Mouse (Mus musculus) adrenal gland, adult 10 weeks (tissue): ENCODE data around the gene Kxd1. TPM values are rescaled to one million over a fixed set of nuclear protein-coding genes. Genes with fewer than 3 reads are reported as not detected.

Experiments used
- polyA plus RNA-seq: library from polyadenylated mRNA; stranded (reverse); fragments of 350-450 nt; fragmentation: Illumina TruSeq; extraction: RNeasy Lipid Tissue Mini Kit (QIAGEN cat#74804); gene quantifications from one replicate; pipeline ENCODE4 v1.2.3, GENCODE M21; 2014; ENCODE audit warnings: low read depth, low replicate concordance

Gene Kxd1
- polyA plus RNA-seq, result 8.0 TPM

GRCm38 (mm10) chr8:70527512-70528181 is at the start of gene Kxd1, which contains the start of gene Fkbp8:
Kxd1 (minus strand) TSS chr8:70527956.
Fkbp8 (plus strand) TSS chr8:70527724.

GRCm38 (mm10) chr8:70539077-70539813 is 11.5 kb upstream of the Kxd1 start, which contains the start of gene Ell:
Ell (plus strand) TSS chr8:70539457.

DNA sequence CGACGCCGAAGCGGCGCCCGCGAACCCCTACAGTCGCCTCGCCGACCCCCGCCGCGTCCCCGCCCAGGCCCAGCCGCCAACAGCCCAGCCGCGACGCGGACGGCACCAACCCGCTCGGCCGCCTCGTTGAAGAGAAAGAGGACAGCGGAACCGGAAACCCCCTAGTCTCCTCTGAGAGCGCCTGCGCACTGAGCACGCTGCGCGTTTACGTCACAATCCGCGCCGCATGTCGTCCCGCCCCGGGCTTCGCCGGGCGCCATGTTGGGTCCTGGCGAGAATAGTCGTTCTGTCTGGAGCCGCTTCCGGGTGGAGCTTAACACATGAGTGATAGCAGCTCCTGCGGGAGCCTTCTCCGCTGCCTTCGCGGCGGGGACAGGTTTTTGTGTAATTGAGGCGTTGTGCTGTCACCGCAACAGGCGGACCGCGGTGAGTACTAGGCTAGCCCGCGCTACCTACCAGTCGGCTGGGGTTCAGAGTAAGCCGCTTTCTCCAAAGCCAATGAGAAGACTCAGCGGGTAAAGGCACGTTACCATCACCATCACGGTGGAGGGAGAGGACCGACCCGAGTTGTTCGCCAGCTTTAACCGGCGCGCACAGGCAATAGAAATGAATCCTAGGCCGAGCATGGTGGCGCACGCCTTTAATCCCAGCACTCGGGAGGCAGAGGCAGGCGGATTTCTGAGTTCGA is 17.4 kb downstream of the Kxd1 start, which contains the start of gene Uba52:
Gene Uba52 (minus strand): TSS at position 574 of the 688 bp plus-strand sequence.

GRCm38 (mm10) chr8:70506328-70507026 is 21.3 kb downstream of the Kxd1 start, which contains the start of gene Rex1bd:
Rex1bd (minus strand) TSS chr8:70506752.

DNA sequence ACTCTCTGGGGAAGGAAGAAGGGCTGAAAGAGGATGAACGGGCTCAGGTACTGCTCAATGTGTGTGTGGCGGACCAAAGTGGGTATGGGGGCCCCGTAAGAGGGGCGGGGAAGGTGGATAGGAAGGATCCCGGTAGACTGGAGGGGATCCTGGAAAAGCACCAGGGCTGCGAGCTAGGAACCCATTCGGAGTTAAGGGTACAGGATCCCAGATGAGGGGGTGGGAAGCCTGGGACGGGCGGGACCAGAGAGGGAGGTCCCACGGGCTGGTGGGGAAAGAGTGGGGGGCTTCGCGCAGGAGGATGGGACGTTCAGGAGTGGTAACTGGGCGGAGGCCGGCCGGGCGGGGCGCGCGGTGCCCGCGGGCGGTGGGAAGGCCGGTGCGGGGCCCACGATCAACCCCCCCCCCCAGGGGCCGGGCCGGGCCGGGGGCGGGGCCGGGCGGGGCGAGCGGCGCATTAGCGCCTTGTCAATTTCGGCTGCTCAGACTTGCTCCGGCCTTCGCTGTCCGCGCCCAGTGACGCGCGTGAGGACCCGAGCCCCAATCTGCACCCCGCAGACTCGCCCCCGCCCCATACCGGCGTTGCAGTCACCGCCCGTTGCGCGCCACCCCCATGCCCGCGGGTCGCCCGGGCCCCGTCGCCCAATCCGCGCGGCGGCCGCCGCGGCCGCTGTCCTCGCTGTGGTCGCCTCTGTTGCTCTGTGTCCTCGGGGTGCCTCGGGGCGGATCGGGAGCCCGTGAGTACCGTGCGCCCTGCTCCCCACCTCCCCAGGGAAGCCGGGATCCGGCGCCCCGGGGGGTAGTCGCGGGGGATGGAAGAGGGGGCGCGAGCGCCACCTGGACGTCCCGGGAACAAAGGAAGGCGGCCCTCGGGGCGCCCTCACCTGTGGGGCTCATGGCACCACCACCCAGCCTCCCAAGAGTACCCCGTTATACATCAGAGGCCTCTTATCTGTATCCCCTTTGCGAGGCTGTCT is 34.8 kb downstream of the Kxd1 start, which contains the start of gene Crlf1:
Gene Crlf1 (plus strand): TSS at position 495 of the 977 bp plus-strand sequence.

DNA sequence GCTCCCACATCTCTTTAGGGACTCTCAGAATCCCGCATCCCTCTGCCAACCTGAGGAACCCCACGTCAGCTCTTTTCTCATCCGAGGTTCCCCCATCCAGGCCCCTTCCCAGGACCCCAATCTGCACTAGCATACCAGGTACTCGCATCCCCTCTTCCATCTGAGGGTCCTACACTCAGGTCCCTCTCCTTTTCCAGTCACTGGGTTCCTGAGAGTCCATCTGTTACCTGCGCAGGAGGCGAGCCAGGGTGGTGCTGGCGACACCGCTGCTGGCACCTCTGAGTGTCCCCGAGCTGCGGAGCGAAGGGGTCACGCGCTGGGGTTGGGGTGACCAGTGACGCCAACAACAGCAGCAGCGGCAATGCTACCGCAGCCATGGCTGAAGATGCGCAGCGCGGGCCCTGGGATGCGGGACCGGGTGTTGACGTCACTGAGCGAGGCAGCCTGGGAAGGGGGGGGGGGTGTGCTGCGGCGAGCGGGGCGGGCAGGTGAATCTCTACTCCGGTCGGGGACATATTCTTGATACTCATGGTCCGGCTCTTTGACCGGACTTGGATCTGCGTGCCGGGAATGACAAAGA is 40.7 kb downstream of the Kxd1 start, which contains the start of gene Tmem59l:
Gene Tmem59l (minus strand): TSS at position 418 of the 580 bp plus-strand sequence.

DNA sequence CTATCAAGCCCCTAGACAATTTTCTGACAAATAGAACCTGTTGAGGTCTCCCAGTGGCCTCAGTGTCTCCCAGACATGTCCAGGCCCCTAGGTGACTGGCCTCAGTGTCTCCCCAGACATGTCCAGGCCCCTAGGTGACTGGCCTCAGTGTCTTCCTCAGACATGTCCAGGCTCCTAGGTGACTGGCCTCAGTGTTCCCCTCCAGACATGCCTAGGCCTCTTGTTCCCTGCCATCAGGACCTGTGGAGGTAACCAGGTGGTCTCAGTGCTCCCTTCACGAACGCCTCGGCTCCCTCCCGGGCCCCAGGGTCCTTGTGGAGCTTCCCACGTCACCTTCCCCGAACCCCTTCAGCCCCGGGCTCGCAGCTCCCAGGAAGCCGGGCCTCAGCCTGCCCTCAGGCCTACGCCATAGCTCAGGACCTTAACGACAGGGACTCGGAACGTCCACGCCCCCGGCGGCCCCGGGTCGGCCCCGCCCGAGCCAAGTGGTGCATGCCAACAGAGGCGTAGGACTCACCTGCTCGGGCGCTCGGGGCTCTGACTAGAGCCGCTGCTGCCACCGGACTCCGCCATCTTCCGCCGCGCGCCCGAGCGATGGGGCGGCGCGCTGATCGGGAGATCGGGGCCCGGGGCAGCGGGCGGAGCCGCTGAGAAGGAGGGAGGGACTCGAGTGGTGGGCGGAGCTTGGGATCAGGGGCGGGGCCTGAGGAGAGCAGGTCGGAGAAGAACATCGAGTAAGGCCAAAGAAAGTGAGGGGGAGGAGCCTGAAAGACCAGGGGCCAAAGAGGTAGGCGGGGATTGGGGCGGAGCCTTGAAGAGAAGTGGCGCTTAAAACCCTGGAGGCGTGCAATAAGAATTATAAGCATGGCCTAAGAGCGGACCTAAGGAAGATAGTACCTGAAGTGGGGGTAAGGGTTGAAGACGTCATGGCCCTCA is 51.2 kb downstream of the Kxd1 start, which contains the start of gene Klhl26:
Gene Klhl26 (minus strand): TSS at position 636 of the 936 bp plus-strand sequence.

Other genes starting within 250 kb of the Kxd1 start
- gene Homer3, start 245.1 kb downstream of the Kxd1 start, polyA plus RNA-seq, result not detected
- 4.1 TPM for gene Ddx49, start 225.5 kb downstream of the Kxd1 start, polyA plus RNA-seq
- 0.82 TPM for gene Cope, start 225.4 kb downstream of the Kxd1 start, polyA plus RNA-seq
- gene Cers1, start 212.2 kb downstream of the Kxd1 start, polyA plus RNA-seq, result not detected
- gene Gdf1, start 198.1 kb downstream of the Kxd1 start, polyA plus RNA-seq, result not detected
- gene Upf1, start 174.7 kb downstream of the Kxd1 start, polyA plus RNA-seq, result 4.0 TPM
- gene Comp, start 154.4 kb downstream of the Kxd1 start, polyA plus RNA-seq, result not detected
- gene Crtc1, start 88.4 kb downstream of the Kxd1 start, polyA plus RNA-seq, result 2.6 TPM
- 5.4 TPM for gene Klhl26, start 51.0 kb downstream of the Kxd1 start, polyA plus RNA-seq
- gene Tmem59l, start 40.6 kb downstream of the Kxd1 start, polyA plus RNA-seq, result 0.82 TPM
- not detected for gene Crlf1, start 34.8 kb downstream of the Kxd1 start, polyA plus RNA-seq
- not detected for gene Rex1bd, start 21.2 kb downstream of the Kxd1 start, polyA plus RNA-seq
- gene Uba52, start 17.2 kb downstream of the Kxd1 start, polyA plus RNA-seq, result 3.9 TPM
- 5.1 TPM for gene Fkbp8, start 232 bp downstream of the Kxd1 start, polyA plus RNA-seq
- 0.58 TPM for gene Ell, start 11.5 kb upstream of the Kxd1 start, polyA plus RNA-seq
- gene Isyna1, start 66.4 kb upstream of the Kxd1 start, polyA plus RNA-seq, result 0.29 TPM
- gene Ssbp4, start 80.9 kb upstream of the Kxd1 start, polyA plus RNA-seq, result not detected
- gene Lrrc25, start 88.2 kb upstream of the Kxd1 start, polyA plus RNA-seq, result not detected
- gene Gdf15, start 104.5 kb upstream of the Kxd1 start, polyA plus RNA-seq, result not detected
- 55.2 TPM for gene Pgpep1, start 132.4 kb upstream of the Kxd1 start, polyA plus RNA-seq
- gene Lsm4, start 145.3 kb upstream of the Kxd1 start, polyA plus RNA-seq, result not detected
- gene Jund, start 171.0 kb upstream of the Kxd1 start, polyA plus RNA-seq, result 24.6 TPM
- not detected for gene Iqcn, start 175.5 kb upstream of the Kxd1 start, polyA plus RNA-seq
- gene Gm3336, start 190.6 kb upstream of the Kxd1 start, polyA plus RNA-seq, result not detected
- gene Pde4c, start 195.8 kb upstream of the Kxd1 start, polyA plus RNA-seq, result not detected
- 12.3 TPM for gene Rab3a, start 226.7 kb upstream of the Kxd1 start, polyA plus RNA-seq
- gene Mpv17l2, start 233.0 kb upstream of the Kxd1 start, polyA plus RNA-seq, result 2.2 TPM
- gene Pik3r2, start 248.8 kb upstream of the Kxd1 start, polyA plus RNA-seq, result 1.9 TPM